Mouse (Mus musculus): Measurements from ENCODE around the gene Thsd4.
"Not testable (repeated sequence)": the region's sequence is repeated elsewhere in the genome, so short reads cannot be mapped to it uniquely, and the experiment has no call there.

Thsd4 gene

DNA sequence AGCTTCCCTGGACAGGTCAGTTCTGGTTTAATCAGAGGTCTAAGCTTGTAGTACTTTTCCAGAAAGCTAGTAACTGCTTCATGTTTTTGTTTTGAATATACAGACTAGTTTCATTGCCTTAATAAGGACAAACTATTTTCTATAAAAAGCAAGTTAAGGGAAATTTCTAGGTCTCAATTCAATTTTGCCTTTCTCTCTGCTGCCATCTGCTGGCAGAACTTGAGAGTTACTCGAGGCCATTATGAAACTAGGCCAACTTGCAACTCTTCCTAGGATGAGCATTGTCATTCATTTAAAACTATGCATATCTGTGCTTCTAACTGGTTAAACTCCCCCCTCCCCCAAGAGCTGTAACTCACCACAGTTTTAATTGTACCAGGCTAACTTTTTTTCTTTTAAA, 532.0 kb downstream of the Thsd4 start:
- DNase-seq (ENCODE audit: low read depth, low spot score), result peak; percentile 62

DNA sequence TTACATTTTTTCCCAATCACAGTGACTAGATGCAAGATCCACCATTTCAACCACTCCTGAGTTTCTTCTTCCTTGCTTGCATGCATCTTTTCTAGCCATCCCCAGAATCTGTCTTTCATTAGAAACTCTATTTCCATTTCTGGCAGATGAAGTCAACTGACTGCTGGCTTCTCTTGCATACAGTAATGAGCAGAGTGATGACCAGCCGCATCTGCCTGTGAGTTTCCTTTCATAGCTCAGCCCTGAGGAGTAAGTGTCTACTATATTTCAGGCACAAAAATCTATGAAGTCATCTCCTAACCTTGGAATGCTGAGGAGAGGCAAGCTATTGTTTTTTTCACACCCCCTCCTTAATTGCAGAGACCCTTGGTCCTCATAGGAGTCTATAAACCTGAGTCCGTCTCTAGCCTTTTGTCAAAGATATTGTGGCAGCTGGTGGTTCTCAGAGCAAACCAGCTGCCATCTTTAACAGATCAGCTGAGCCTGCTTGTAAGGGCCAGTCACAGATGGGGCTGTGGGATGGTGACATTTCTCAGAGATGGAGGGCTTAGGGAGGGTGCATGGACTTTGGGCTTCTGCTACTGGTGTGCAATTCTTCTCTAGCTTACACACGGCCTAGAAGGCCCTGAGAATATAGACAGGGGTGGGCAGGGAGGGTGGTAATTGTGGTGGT, 535.8 kb downstream of the Thsd4 start:
- DNase-seq (ENCODE audit: low read depth, low spot score), result no peak

DNA sequence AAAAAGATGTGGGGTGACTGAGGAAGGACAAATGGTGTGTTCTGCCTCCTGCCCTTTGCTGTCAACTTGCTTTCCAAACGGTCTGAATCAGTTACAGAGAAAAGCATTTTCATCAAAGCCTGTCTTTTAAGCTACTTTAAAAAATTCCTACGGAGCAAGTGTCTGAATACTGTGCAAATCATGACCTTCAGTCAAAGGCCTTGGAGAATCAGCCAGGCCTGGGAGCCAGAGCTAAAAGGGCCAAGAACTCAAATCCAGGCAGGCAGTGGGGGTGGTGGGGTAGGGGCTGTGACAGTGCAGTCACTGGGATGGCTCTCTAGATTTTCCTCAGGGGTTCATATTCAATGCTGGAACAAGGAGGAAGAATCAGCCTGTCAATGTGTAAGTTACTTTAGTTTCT, 540.7 kb downstream of the Thsd4 start:
- DNase-seq (ENCODE audit: low read depth, low spot score), result no peak

DNA sequence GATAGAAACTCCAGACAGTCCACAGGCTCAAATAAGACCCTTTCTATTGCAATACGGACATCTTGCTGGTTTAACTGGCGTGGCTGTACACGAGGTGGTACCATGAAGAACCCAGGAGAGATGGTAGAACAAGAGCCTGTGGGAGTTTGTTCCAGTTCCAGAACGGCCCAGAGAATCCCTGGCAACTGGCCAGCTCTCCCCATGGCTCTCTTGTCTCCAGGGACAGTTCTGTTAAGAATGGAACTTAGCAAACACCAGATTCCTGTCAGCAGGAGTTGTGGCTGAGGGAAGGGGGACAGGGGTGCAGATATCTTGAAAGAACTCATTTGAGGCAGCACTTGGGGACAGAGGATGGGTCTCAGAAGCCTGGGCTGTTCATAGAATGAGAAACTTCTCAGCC, 550.6 kb downstream of the Thsd4 start:
- DNase-seq (ENCODE audit: low read depth, low spot score), result no peak

DNA sequence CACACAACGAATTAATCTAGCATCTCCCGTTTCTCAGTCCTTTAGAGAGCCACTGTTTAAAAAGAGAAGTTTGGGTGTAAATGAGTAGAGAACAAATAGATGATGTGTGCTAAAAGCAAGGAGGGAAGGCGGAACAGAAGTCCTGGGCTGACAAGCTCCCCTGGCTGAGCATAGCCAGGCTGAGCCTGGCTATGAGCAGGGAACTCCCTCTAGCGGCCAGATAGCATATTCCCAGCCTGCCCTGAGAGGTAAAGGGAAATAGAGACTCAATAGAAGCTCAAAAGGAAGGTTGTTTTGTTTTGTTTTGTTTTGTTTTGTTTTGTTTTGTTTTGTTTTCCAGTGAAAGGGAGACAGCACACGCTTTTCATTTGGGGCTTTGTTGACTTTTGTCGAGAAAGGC, 552.5 kb downstream of the Thsd4 start:
- peak; percentile 61 for DNase-seq (ENCODE audit: low read depth, low spot score)

DNA sequence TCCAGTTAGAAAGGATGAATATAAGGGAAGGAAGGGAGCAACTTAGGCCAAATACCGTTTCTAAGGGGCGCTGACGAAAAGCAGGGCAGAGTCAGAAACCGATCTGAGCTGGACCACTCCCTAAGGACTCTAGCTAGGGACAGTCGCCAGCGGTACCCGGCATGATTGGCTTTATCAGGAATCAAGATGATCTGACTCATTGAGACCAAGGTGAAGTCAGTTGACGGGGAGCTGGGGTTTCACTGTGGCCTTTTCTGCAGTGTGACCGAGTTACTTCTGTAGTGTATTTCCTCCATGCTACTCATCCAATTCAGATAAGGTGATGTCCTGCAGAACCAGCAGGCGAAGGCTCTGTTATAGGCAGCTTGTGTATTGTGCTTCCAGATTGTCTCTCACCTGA, 556.8 kb downstream of the Thsd4 start:
- no peak for DNase-seq (ENCODE audit: low read depth, low spot score)

DNA sequence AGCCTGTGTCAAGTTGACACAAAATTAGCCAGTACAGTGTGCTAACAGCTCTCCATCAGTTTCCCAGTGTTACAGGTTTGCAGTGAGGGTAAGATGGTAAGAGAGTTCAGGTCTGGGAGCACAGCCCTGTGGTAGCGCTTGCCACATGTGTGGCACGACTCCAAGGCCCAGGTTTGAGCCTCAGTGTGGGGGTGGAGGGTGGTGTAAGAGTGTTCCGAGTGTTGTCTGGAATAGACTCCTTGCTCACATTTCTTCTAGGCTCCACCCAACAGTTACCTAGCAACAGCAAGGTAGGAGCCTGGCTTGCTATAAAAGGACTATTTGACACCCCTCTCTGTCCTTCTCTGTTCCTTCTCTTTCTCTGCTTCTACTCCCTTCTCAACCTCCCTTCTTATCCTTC, 557.5 kb downstream of the Thsd4 start:
- no peak for DNase-seq (ENCODE audit: low read depth, low spot score)

DNA sequence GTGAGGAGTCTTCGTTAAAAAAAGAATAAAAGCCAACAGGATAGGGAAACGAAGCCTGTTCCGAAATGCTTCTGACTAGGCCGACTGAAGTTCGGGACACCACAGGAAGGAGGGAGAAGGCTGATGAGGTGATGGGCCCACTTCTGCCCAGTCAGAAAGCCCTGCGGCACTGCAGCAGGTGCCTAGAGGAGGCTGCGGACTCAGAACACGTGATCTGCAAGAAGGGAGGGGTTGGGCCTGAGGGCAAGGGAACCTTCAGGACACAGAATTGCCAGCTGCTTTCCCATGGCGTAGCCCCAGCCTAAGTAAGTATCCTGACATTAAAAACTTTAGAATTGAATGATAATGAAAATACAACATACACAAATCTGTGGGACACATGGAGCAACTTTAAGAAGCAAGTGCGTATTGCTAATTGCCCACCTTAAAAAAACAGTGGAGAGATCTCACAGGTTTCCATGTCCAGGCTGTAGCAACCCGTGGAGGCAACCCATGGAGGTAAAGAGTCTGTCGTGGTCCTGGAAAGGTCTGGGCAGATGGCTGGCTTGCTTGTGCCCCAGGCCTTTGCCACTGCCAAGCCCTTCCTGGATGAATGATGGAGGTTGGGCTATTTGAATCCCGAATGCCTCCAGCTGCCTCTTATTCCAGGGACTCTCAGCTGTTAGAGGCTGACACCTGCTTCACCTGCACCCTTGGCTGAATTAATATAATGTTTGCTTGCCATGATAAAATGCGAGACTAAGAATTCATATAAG, 560.5 kb downstream of the Thsd4 start:
- DNase-seq (ENCODE audit: low read depth, low spot score), result no peak

DNA sequence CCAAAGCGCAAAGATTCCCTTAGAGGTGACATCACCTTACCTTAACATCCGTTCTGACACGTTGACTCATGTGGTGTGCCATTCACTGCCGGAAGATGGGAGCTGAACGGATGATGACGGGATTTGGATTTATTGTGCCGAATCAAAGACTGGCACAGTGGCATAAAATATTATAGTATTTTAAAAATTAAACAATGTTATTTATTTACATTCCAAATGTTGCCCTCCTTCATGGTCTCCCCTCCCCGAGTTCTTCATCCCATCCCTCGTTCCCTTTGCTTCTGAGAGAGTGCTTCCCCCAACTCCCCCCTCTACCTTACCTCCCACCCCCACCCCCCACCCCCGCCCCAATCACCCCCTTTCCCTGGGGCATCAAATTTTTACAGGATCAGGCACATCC, 561.3 kb downstream of the Thsd4 start, which contains the start of gene Nr2e3:
Gene Nr2e3 (minus strand): TSS at position 101 of the 400 bp plus-strand sequence.
- DNase-seq (ENCODE audit: low read depth, low spot score), result no peak

DNA sequence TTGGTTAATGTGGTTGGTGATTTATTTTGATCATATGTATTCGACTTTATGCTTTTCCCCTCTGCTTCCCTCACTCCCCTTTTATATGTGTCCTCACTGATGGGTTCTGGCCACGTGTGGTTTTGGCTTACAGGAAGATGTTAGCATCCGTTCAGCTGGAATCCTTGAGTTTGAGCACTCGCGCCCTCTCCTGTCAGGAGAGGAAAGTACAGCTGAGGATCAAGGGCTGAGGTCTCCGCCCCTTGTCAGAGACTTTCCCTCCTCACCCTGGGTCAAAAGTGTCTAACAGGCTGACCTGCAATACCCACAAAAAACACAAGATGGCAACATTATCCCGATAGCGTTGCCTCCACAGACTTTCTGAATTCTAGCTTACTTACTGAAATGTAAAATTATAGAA, 562.6 kb downstream of the Thsd4 start:
- peak; percentile 93 for DNase-seq (ENCODE audit: low read depth, low spot score)

DNA sequence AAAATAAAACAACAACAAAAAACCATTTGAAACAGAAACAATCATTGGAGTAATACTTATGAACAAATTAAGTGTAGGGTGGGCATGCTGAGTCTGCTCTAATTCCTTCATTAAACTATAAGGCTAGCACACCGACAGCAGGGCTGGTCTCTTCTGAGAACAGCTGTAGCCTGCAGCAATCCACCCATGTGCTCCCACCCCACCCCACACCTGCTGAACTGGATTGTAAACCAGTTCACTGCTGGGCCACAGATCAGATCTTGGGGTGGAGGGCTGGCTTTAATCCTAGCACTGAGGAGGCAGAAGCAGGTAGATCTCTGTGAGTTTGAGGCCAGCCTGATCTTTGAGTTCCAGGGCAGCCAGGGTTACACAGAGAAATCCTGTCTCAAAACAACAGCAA, 563.7 kb downstream of the Thsd4 start:
- DNase-seq (ENCODE audit: low read depth, low spot score), result not testable (repeated sequence)

DNA sequence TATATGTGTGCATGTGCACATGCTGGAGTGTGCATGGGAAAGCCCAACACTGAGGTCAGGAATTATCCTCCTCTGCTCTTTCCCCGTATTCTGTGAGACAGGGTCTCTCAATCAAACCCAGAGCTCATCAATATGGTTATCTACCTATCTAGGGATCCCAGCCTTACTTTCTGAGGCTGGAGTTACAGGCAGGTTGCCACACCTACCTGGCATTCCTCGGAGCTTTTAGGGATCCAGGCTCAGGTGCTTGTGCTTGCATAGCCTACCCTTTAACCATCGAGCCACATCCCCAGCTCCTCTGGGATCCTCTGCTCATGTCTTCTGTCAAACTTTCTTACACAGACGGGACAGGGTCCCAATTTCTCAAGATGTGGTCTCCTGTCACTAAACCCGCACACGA, 565.4 kb downstream of the Thsd4 start:
- DNase-seq (ENCODE audit: low read depth, low spot score), result no peak

DNA sequence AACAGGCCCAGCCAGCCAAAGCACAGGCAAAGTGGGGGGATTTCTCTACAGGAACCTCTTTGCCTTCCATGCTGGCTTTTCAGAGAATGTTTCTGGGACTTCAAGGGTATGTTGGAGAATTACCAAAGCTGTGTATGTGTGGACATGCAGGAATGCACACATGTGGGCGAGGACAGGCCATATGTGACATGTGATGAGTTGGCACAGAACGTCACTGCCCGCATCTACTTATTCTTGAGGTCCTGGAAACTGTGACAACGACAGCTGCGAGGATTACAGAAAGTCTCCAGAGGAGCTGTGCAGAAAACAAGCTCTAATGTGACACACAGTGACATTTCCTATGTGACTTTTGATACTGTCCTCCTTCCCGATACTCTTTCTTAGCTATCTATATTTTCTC, 566.2 kb downstream of the Thsd4 start:
- DNase-seq (ENCODE audit: low read depth, low spot score), result no peak

DNA sequence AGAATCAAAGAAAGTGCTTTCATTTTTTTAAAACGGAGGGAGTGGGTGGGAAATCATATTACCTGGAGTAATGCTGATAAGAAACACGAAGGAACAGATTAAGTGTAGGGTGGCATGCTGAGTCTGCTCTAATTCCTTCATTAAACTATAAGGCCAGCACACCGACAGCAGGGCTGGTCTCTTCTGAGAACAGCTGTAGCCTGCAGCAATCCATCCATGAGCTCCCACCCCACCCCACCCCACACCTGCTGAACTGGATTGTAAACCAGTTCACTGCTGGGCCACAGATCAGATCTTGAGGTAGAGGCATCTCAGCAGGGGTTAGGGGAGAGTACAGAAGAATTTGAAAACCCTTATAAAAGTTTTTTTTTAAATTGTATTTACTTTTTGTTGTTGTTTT, 566.6 kb downstream of the Thsd4 start:
- DNase-seq (ENCODE audit: low read depth, low spot score), result no peak

DNA sequence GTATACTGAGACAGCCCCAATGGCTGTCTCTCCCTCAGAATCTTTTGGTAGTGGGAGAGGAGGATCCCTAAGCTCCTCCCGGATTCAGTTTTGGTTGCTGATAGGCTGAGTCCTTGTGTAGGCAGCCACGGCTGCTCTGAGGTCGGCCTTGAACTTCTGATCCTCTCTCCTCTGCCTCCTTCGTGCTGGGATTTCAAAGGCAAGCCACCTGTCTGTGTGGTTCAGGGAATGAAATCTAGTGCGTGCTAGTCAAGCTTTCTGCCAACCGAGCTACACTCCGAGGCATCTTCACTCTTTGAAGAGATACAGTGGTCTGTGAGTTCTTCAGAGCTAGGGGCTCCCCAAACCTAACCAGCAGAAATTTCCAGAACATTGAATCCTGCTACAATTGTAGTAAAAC, 568.3 kb downstream of the Thsd4 start:
- DNase-seq (ENCODE audit: low read depth, low spot score), result no peak

DNA sequence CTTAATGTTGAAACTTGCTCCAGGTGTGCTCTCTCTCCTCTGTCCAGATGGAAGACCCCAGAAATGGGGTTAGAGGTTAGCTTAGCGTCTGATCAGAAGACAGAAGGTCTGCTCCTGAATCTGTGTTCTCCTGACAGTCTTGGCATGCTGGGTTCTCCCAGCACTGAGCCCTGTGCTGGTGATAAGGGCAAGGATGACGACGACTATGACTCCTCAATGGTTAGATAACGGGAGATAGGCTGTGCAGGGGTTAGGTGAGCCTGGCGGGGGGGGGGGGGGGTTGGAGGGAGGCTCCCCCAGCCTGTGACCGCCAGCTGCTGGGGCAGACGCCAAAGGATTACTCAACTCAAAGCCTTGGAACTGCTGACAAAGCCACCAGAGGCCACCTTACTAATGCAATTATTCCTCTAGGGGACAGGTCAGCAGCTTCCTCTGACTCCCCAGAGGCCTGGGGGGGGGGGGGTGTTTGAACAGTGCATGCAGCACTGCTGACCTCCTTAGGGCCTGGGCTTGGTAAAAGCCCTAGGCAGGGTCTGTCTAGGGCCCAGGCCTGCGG, 569.3 kb downstream of the Thsd4 start:
- DNase-seq (ENCODE audit: low read depth, low spot score), result no peak

DNA sequence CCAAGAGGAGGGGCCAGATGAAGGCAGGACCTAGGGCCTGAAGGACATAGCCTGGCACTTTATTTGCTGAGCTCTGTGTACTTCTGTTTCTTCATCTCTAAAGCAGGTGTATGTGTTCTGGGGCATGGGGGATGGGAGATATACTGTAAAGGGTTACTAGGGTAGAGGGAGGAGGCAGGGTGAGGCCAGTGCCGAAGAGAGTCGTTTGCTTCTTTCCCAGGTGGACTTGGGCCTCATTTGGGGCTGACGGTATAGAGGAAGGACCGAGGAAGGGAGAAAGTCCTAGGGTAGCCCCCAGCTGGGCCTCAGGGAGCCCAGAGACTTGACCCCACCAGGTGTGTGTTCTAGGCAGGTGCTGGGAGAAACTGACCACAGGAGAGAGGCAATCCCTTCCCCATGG, 569.9 kb downstream of the Thsd4 start:
- no peak for DNase-seq (ENCODE audit: low read depth, low spot score)

DNA sequence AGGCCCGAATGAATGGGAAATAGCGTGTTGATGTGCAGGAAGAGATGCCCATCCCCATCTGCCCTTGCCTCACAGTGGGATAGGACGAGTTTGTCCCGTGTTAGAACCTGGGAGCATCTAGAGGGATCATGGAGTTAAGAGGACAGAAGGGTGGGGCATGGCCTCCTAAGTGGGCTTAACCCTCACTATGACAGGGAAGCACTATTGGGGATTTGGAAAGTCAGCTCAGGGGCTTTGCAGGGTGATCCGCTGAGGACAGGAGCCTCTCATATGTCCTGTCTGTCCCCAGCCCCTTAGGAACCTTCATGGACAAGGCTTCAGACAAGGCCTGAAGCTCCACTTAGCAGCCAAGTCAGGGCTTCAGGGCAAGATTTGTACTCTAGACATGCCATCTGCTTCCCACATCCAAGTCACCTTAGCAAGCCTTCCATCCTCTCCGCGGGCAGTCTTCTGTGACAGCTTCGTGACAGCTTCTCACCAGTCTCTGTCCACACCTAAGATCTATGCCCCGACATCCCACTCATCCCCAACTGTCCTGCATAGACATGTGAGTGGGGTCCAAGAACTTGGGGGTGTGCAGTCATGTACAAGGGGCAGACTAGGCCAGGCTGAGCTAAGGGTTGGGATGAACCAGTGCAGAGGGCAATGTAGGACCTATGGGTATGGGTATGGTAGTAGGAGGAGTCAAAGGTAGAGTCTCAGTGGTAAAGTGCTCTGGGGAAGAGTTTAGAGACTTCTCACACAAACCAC, 570.7 kb downstream of the Thsd4 start:
- DNase-seq (ENCODE audit: low read depth, low spot score), result no peak

DNA sequence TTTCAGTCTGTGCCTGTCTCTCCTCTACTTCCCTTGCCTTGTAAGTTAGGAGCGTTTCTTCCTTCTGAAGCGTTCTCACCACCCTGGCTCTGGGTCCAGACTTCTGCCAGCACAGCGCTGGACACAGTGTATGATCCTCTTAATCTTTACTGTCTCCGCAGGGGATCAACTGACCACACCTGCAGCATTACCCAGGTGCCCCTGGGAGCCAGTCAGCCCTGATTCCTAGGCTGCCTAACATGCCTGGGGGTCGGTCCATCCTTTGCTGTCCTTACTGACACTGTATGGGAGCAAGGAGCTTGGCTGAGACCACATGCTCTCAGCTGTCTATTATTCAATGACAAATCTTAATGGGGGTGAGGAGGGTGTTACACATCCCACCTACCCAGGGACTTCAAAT, 571.9 kb downstream of the Thsd4 start:
- no peak for DNase-seq (ENCODE audit: low read depth, low spot score)

DNA sequence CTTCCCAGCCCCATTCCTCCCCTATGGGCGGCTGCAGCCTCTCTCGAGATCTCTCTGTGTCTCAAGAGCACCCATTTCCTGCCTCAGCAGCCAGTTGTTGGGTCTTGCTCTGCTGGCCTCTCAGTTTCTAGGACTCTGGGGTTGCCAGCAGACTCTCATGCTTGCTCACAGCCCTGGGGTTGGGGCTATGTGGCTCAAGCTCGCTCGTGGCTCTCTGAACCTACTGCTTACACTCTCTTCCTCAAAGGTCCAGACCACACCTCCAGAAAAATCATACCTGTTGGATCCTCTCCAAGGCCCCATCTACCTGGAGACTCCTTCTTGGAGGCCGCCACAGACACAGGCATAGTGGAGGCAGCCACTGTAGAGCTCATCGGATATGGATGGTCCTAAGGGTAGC, 572.3 kb downstream of the Thsd4 start:
- no peak for DNase-seq (ENCODE audit: low read depth, low spot score)

DNA sequence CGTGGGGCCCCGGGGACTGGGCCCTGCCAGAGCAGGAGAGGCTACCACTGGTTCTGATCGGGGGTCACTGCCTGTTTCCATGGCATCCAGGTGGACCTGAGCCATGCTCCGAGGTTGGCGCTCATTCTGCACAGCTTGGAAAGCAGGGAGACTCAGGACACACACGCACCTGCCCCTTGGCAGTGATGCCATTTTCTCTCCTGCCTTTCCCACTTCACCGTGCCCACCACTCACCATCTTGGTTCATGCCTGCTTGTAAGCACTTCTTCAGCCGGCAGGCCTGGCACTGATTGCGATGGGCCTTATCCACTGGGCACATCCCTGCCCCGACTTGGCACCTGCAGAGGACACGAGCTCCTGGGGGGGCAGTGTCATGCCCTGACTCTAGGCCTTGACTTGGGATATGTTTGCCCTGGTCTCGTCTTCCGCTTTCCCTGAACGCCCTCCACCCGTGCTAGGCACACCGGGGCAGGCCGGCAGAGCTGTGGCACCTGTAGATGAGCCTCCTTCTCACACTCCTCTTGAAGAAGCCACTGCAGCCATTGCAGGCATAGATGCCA, 573.1 kb downstream of the Thsd4 start:
- no peak for DNase-seq (ENCODE audit: low read depth, low spot score)

DNA sequence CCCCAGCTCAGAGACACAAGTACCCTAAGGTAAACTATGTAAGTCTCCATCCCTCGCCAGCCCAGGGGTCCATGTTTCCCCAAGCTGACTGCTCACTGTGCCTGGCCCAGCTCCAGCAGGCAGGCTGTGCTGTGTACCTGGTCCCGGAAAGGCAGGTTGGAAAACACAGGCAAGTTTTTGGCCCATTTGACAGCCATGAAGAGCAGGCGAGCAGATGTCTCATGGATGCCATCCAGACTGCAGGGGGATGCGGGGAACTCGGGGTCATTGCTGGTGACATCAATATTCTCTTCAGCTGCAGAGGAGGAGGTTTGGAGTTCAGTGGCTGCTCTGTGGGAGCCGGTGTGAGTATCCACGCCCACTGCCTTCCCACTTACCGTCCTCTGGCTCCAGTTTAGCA, 573.6 kb downstream of the Thsd4 start:
- no peak for DNase-seq (ENCODE audit: low read depth, low spot score)
